Mouse (Mus musculus): ENCODE data around the gene Zp3. TPM values are rescaled to one million over a fixed set of nuclear protein-coding genes. Genes with fewer than 3 reads are reported as not detected.
A peak's percentile ranks its signal among the peaks of the same experiment; 100 is the strongest.

Gene Zp3
- total RNA-seq, 2 experiments from 2014 or later: not detected

GRCm38 (mm10) chr5:135960909-135961635 lies 18.8 kb upstream of the Zp3 start:
- no peak for DNase-seq
- intact Hi-C loops (cut with DNase I): no loop called here

GRCm38 (mm10) chr5:135962125-135962491 lies 17.8 kb upstream of the Zp3 start:
- DNase-seq: no peak
- intact Hi-C loops (cut with DNase I): no loop called here

GRCm38 (mm10) chr5:135962492-135963279 lies 17.2 kb upstream of the Zp3 start:
- DNase-seq: peak; percentile 98 to 99
- intact Hi-C loops (cut with DNase I): no loop called here

DNA sequence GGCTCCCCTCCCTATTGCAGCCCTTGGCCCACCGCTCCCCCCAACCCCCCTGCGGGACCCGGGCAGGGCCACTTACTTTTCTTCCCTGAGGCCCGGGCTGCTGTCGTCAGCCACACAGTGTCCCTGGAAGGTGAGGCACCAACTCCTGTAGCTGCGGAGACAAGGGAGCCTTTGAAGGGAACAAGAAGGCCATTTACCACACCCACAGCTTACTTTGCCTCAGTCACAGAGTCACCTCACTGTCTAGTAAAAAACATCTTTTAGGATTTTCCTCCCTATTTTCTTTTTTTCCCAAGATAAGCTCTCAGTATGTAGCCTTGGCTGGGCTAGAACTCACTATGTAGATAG lies 16.6 kb upstream of the Zp3 start:
- intact Hi-C loops (cut with DNase I): no loop called here
- DNase-seq: no peak

- intact Hi-C loops (cut with DNase I): loop anchor here (2.0 kb wide), 1 partner anchor 65 kb away; no protein-coding TSS in a partner anchor
- peak in 1 of 2 experiments; percentile 41 for DNase-seq
Observed at GRCm38 (mm10) chr5:135965501-135965930, 14.4 kb upstream of the Zp3 start.

DNA sequence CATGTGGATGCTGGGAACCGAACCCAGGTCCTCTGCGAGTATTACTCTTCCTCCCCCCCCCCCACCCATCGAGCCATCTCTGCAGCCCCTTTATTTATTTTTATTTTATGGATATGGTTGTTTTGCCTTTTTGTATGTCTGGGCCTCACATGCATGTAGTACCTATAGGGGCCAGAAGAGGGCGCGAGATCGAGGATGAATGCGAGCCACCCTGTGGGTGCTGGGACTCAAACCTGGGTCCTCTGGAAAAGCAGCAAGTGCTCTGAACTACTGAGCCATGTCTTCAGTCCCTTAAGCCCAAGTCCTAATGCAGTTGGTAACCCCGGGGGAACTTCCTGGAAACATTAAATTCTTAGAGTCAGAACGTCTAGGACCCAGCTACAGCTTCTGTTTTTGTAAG lies 13.0 kb upstream of the Zp3 start:
- DNase-seq: no peak

GRCm38 (mm10) chr5:135968781-135969180 lies 11.1 kb upstream of the Zp3 start:
- peak in 1 of 2 experiments; percentile 77 for DNase-seq

More for the DNA sequence above, 13.0 kb upstream of the Zp3 start:
- intact Hi-C loops (cut with DNase I): no loop called here

DNA sequence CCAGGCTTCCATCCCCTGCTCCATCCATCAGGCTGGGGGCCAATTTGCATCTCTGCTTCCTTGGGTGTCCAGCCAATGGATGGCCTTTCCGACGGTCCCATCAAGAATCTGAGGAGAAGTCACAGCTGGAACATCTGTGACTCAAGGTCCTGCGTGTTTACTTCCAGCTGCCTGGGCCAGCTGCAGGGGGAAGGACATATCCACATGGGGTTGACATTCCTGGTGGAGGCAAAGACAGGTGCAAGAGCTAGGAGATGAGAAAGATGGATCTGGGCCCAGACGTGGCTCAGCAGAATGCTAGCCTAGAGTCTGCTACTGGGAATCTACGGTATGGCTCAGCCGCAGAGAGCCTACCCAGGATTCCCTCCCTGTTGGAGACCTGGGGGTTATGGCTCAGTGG lies 9.7 kb upstream of the Zp3 start:
- no peak for DNase-seq
- intact Hi-C loops (cut with DNase I): no loop called here

More at GRCm38 (mm10) chr5:135968781-135969180, 11.1 kb upstream of the Zp3 start:
- intact Hi-C loops (cut with DNase I): no loop called here

DNA sequence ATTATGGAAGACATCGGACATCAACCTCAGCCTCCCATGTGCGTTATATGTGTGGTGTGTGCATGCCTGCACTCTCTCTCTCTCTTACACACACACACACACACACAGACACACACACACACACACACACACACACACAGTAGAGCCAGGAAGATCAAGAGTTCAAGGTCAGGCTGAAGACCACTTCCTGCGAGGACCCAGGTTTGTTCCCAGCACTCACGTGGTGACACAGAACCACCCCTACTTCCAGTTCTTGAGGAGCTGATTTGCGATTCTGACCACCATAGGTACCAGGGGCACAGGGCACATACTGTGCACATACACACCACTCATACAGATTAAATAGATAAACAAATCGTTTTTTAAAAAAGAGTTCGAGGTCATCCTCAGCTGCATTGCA lies 8.0 kb upstream of the Zp3 start:
- DNase-seq: no peak
- intact Hi-C loops (cut with DNase I): no loop called here

DNA sequence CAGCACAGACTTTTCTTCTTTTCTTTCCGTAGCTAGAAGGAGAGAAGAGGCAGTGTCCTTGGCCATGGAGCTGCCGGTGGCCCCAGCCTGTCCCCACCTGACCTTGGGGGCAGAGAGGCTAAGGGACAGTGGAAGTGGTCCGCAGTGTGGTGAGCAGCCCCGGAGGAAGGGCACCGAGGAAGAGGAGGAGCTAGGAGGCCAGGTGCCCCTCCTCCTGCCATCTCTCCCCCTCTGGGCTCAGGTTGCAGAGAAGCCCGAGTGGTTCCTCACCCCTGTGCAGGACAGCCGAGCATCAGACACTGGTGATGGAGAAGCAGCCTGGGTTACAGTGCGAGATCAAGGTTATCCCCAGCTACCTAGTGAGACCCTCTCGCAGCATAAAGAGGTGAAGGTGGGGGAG lies 5.5 kb upstream of the Zp3 start, which contains the start of gene Ssc4d:
Gene Ssc4d, minus strand, starts transcription at position 167 of the 400 bp plus-strand sequence.
- no peak for DNase-seq
- intact Hi-C loops (cut with DNase I): no loop called here

- DNase-seq: no peak
- intact Hi-C loops (cut with DNase I): no loop called here
Observed at GRCm38 (mm10) chr5:135975893-135976668, 3.8 kb upstream of the Zp3 start.

- no peak for DNase-seq
- intact Hi-C loops (cut with DNase I): no loop called here
Observed at GRCm38 (mm10) chr5:135979381-135979780, 518 bp upstream of the Zp3 start.

DNA sequence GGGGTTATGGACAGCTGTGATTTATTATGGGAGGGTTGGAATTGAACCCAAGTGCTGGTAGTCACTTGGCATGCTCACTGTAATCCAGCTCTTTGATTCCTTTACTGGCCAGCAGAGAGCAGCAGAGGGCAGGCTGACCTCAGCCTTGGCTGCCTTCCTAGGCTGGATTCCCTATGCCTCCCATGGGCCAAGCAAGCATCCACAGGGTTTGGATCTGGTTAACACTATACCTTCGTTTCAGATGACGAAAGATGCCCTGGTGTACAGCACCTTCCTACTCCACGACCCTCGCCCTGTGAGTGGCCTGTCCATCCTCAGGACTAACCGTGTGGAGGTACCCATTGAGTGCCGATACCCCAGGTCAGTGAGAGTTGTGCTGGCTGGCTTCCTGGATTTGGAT lies 2.5 kb downstream of the Zp3 start:
- DNase-seq: peak; percentile 82 to 86

GRCm38 (mm10) chr5:135984546-135985044 lies 4.7 kb downstream of the Zp3 start:
- DNase-seq: no peak
- intact Hi-C loops (cut with DNase I): loop anchor here (5.0 kb wide), 3 partner anchors 43 to 82 kb away; no protein-coding TSS in a partner anchor

More for the DNA sequence above, 2.5 kb downstream of the Zp3 start:
- intact Hi-C loops (cut with DNase I): loop anchor here (1.0 to 5.0 kb wide), 4 partner anchors 45 to 80 kb away; no protein-coding TSS in a partner anchor

DNA sequence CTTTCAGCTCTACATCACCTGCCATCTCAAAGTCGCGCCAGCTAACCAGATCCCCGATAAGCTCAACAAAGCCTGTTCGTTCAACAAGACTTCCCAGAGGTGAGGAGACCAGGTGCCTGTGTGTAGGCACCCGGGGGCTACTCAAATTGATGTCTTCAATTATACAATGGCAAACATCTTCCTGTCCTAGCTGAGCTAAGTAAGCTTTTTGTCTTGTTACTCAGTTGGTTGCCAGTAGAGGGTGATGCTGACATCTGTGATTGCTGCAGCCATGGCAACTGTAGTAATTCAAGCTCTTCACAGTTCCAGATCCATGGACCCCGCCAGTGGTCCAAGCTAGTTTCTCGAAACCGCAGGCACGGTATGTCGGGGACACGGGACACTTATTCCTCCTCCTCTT lies 7.3 kb downstream of the Zp3 start:
- peak in 1 of 2 experiments; percentile 47 for DNase-seq
- intact Hi-C loops (cut with DNase I): no loop called here

- intact Hi-C loops (cut with DNase I): no loop called here
- DNase-seq: no peak
Observed at GRCm38 (mm10) chr5:135990601-135991000, 10.7 kb downstream of the Zp3 start.

- DNase-seq: no peak
- intact Hi-C loops (cut with DNase I): no loop called here
Observed at GRCm38 (mm10) chr5:135993381-135993965, 13.6 kb downstream of the Zp3 start.

- no peak for DNase-seq
- intact Hi-C loops (cut with DNase I): no loop called here
Observed at GRCm38 (mm10) chr5:135994335-135994724, 14.4 kb downstream of the Zp3 start.

DNA sequence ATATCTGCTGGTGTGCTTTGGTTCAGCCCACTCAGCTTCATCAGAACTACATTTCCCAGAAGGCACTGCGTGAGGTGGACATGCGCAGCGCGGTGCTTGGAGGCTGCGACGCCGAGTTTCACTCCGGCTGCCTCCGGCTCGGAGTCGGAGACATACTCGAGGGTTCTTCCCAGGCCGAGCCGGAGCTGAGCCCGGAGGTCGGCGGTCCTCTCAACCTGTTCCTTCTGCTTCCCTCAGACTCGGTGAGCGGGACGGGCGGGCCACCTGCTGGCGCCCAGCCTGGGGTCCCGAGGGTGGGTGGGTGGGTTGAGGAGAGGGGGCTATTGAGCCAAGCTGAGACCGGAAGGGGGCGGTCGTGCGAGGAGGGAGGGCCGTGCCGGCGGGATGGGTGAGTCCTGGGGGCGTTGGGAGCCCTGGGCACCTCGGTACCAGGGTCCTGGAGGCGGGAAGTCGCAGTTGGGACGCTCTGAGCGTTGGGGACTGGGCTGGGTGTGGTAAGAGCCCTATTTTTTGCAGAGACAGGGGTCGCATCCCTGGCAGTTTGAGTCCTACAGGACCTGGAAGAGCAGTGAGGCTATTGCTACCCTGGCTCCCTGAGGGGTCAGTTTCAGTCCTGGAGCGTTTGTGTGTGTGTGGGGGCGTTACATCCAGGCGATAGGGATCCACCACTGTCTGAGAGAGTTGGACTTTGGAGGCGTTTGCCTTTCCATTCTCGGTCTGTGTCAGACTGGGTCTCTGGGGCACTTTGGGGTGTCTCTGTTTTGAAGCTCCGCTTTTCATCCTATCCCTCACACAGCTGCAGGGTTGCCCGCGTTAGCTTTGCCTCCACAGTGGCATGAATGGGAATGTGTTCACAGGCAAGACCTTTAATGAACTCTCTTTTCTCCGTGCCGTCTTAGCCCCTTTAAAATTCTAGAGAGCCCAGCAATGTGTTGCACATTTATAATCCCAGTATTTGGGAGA lies 15.1 kb downstream of the Zp3 start, which contains the start of gene Dtx2:
Gene Dtx2, plus strand, starts transcription at position 76 of the 963 bp plus-strand sequence.
- intact Hi-C loops (cut with DNase I): no loop called here
- peak; percentile 95 to 96 for DNase-seq

All from heart, postnatal 10 days (tissue).